Mouse (Mus musculus): Measurements from ENCODE around the gene Crtc3. TPM values are rescaled to one million over a fixed set of nuclear protein-coding genes. Genes with fewer than 3 reads are reported as not detected.

The Crtc3 gene
- polyA plus RNA-seq (2014; fragmentation: Nextera tagmentation; extraction: Ambion mirVana): 13.4 and 14.2 TPM in 2 replicates

GRCm38 (mm10) chr7:80688556-80689220 lies at the start of gene Crtc3:
Gene Crtc3 (minus strand): TSS chr7:80688877.
- H3K36me3 ChIP-seq (ENCODE audit: control insufficient read depth, insufficient read depth, low read length): no peaks in the 10 kb centered on the region
- H3K9ac ChIP-seq (ENCODE audit: low read depth, low read length): peak within 1 kb of the TSS; percentile 83
- WGBS (ENCODE audit: insufficient replicate concordance): 1% methylated on average over 69 of the region's 83 CpGs
- H3K4me2 ChIP-seq: peak within 1 kb of the TSS; percentile 86
- ATAC-seq (replicated peaks; ENCODE audit: insufficient number of reproducible peaks, low FRiP score, low TSS enrichment): peak; percentile 87
- no peaks in the 10 kb centered on the region for H3K27me3 ChIP-seq (ENCODE audit: control insufficient read depth, insufficient read depth, low read length)
- no peaks in the 10 kb centered on the region for H3K9me3 ChIP-seq (replicated peaks; ENCODE audit: control insufficient read depth, low read length)
- H3K4me1 ChIP-seq (ENCODE audit: control insufficient read depth, insufficient read depth, low read length): peaks cover 12% of the 10 kb centered on the region
- H3K27ac ChIP-seq (ENCODE audit: low read depth, low read length): peak within 1 kb of the TSS; percentile 86
- peak within 1 kb of the TSS; percentile 59 for H3K4me3 ChIP-seq (ENCODE audit: low read depth, low read length)

GRCm38 (mm10) chr7:80736199-80736598 lies 47.5 kb upstream of the Crtc3 start:
- no peak for ATAC-seq (replicated peaks; ENCODE audit: insufficient number of reproducible peaks, low FRiP score, low TSS enrichment)
- Histone ChIP-seq H3K27me3 (ENCODE audit: control insufficient read depth, insufficient read depth, low read length) (no peaks in the 10 kb centered on the region), H3K27ac (ENCODE audit: low read depth, low read length) (no peak overlapping the region), H3K9ac (ENCODE audit: low read depth, low read length) (no peak overlapping the region), H3K4me3 (ENCODE audit: low read depth, low read length) (no peak overlapping the region), H3K36me3 (ENCODE audit: control insufficient read depth, insufficient read depth, low read length) (peaks cover 35% of the 10 kb centered on the region), H3K4me1 (ENCODE audit: control insufficient read depth, insufficient read depth, low read length) (0 out of 2 replicates have a peak, but pooled peaks cover 4% of the 10 kb centered on the region), H3K4me2 (no peak overlapping the region), H3K9me3 (replicated peaks; ENCODE audit: control insufficient read depth, low read length) (no peaks in the 10 kb centered on the region)
- 87% methylated on average over 10 of the region's 10 CpGs for WGBS (ENCODE audit: insufficient replicate concordance)

- WGBS (ENCODE audit: insufficient replicate concordance): 86% methylated on average over 11 of the region's 11 CpGs
- Histone ChIP-seq H3K4me1 (ENCODE audit: control insufficient read depth, insufficient read depth, low read length) (peaks cover 11% of the 10 kb centered on the region), H3K4me2 (no peak overlapping the region), H3K9me3 (replicated peaks; ENCODE audit: control insufficient read depth, low read length) (no peaks in the 10 kb centered on the region), H3K27me3 (ENCODE audit: control insufficient read depth, insufficient read depth, low read length) (no peaks in the 10 kb centered on the region), H3K27ac (ENCODE audit: low read depth, low read length) (no peak overlapping the region), H3K36me3 (ENCODE audit: control insufficient read depth, insufficient read depth, low read length) (peaks cover 32% of the 10 kb centered on the region), H3K9ac (ENCODE audit: low read depth, low read length) (no peak overlapping the region), H3K4me3 (ENCODE audit: low read depth, low read length) (no peak overlapping the region)
- no peak for ATAC-seq (replicated peaks; ENCODE audit: insufficient number of reproducible peaks, low FRiP score, low TSS enrichment)
These were observed 44.3 kb upstream of the Crtc3 start for GRCm38 (mm10) chr7:80732986-80733385.

- WGBS (ENCODE audit: insufficient replicate concordance): 27% methylated on average over 8 of the region's 8 CpGs
- Histone ChIP-seq H3K4me2 (no peak overlapping the region), H3K27me3 (ENCODE audit: control insufficient read depth, insufficient read depth, low read length) (no peaks in the 10 kb centered on the region), H3K4me3 (ENCODE audit: low read depth, low read length) (no peak overlapping the region), H3K9me3 (replicated peaks; ENCODE audit: control insufficient read depth, low read length) (no peaks in the 10 kb centered on the region), H3K36me3 (ENCODE audit: control insufficient read depth, insufficient read depth, low read length) (peaks cover 29% of the 10 kb centered on the region), H3K4me1 (ENCODE audit: control insufficient read depth, insufficient read depth, low read length) (peaks cover 11% of the 10 kb centered on the region), H3K9ac (ENCODE audit: low read depth, low read length) (no peak overlapping the region), H3K27ac (ENCODE audit: low read depth, low read length) (peak overlapping the region; percentile 24; the same call in 1 of the 2 replicates)
- ATAC-seq (replicated peaks; ENCODE audit: insufficient number of reproducible peaks, low FRiP score, low TSS enrichment): no peak
These were observed 41.0 kb upstream of the Crtc3 start for GRCm38 (mm10) chr7:80729662-80730061.

GRCm38 (mm10) chr7:80721041-80721440 lies 32.4 kb upstream of the Crtc3 start:
- H3K4me2 ChIP-seq: no peak overlapping the region
- H3K36me3 ChIP-seq (ENCODE audit: control insufficient read depth, insufficient read depth, low read length): peaks cover 36% of the 10 kb centered on the region
- no peak for ATAC-seq (replicated peaks; ENCODE audit: insufficient number of reproducible peaks, low FRiP score, low TSS enrichment)
- no peaks in the 10 kb centered on the region for H3K9me3 ChIP-seq (replicated peaks; ENCODE audit: control insufficient read depth, low read length)
- H3K9ac ChIP-seq (ENCODE audit: low read depth, low read length): no peak overlapping the region
- no peak overlapping the region for H3K27ac ChIP-seq (ENCODE audit: low read depth, low read length)
- H3K27me3 ChIP-seq (ENCODE audit: control insufficient read depth, insufficient read depth, low read length): no peaks in the 10 kb centered on the region
- 52% methylated on average over 9 of the region's 9 CpGs for WGBS (ENCODE audit: insufficient replicate concordance)
- no peaks in the 10 kb centered on the region for H3K4me1 ChIP-seq (ENCODE audit: control insufficient read depth, insufficient read depth, low read length)
- no peak overlapping the region for H3K4me3 ChIP-seq (ENCODE audit: low read depth, low read length)

GRCm38 (mm10) chr7:80719582-80719981 lies 30.9 kb upstream of the Crtc3 start:
- Histone ChIP-seq H3K4me3 (ENCODE audit: low read depth, low read length) (no peak overlapping the region), H3K9ac (ENCODE audit: low read depth, low read length) (no peak overlapping the region), H3K4me2 (no peak overlapping the region), H3K27me3 (ENCODE audit: control insufficient read depth, insufficient read depth, low read length) (no peaks in the 10 kb centered on the region), H3K27ac (ENCODE audit: low read depth, low read length) (no peak overlapping the region), H3K9me3 (replicated peaks; ENCODE audit: control insufficient read depth, low read length) (no peaks in the 10 kb centered on the region), H3K36me3 (ENCODE audit: control insufficient read depth, insufficient read depth, low read length) (peaks cover 41% of the 10 kb centered on the region), H3K4me1 (ENCODE audit: control insufficient read depth, insufficient read depth, low read length) (no peaks in the 10 kb centered on the region)
- no peak for ATAC-seq (replicated peaks; ENCODE audit: insufficient number of reproducible peaks, low FRiP score, low TSS enrichment)
- 87% methylated on average over 7 of the region's 7 CpGs for WGBS (ENCODE audit: insufficient replicate concordance)

- H3K27me3 ChIP-seq (ENCODE audit: control insufficient read depth, insufficient read depth, low read length): no peaks in the 10 kb centered on the region
- 79% methylated on average over 2 of the region's 2 CpGs for WGBS (ENCODE audit: insufficient replicate concordance)
- no peak overlapping the region for H3K4me2 ChIP-seq
- no peak overlapping the region for H3K27ac ChIP-seq (ENCODE audit: low read depth, low read length)
- H3K4me1 ChIP-seq (ENCODE audit: control insufficient read depth, insufficient read depth, low read length): no peaks in the 10 kb centered on the region
- H3K9me3 ChIP-seq (replicated peaks; ENCODE audit: control insufficient read depth, low read length): no peaks in the 10 kb centered on the region
- H3K9ac ChIP-seq (ENCODE audit: low read depth, low read length): no peak overlapping the region
- H3K36me3 ChIP-seq (ENCODE audit: control insufficient read depth, insufficient read depth, low read length): peaks cover 37% of the 10 kb centered on the region
- H3K4me3 ChIP-seq (ENCODE audit: low read depth, low read length): no peak overlapping the region
- no peak for ATAC-seq (replicated peaks; ENCODE audit: insufficient number of reproducible peaks, low FRiP score, low TSS enrichment)
These were observed 30.4 kb upstream of the Crtc3 start for GRCm38 (mm10) chr7:80719038-80719437.

- Histone ChIP-seq H3K4me3 (ENCODE audit: low read depth, low read length) (no peak overlapping the region), H3K27me3 (ENCODE audit: control insufficient read depth, insufficient read depth, low read length) (no peaks in the 10 kb centered on the region), H3K9me3 (replicated peaks; ENCODE audit: control insufficient read depth, low read length) (no peaks in the 10 kb centered on the region), H3K27ac (ENCODE audit: low read depth, low read length) (no peak overlapping the region), H3K9ac (ENCODE audit: low read depth, low read length) (no peak overlapping the region), H3K4me1 (ENCODE audit: control insufficient read depth, insufficient read depth, low read length) (no peaks in the 10 kb centered on the region), H3K36me3 (ENCODE audit: control insufficient read depth, insufficient read depth, low read length) (peaks cover 32% of the 10 kb centered on the region), H3K4me2 (no peak overlapping the region)
- 90% methylated on average over 8 of the region's 8 CpGs for WGBS (ENCODE audit: insufficient replicate concordance)
- no peak for ATAC-seq (replicated peaks; ENCODE audit: insufficient number of reproducible peaks, low FRiP score, low TSS enrichment)
These were observed 29.8 kb upstream of the Crtc3 start for GRCm38 (mm10) chr7:80718471-80718870.

GRCm38 (mm10) chr7:80716758-80717157 lies 28.1 kb upstream of the Crtc3 start:
- Histone ChIP-seq H3K27ac (ENCODE audit: low read depth, low read length) (no peak overlapping the region), H3K4me3 (ENCODE audit: low read depth, low read length) (no peak overlapping the region), H3K9ac (ENCODE audit: low read depth, low read length) (no peak overlapping the region), H3K36me3 (ENCODE audit: control insufficient read depth, insufficient read depth, low read length) (peaks cover 20% of the 10 kb centered on the region), H3K4me1 (ENCODE audit: control insufficient read depth, insufficient read depth, low read length) (no peaks in the 10 kb centered on the region), H3K4me2 (no peak overlapping the region), H3K27me3 (ENCODE audit: control insufficient read depth, insufficient read depth, low read length) (no peaks in the 10 kb centered on the region), H3K9me3 (replicated peaks; ENCODE audit: control insufficient read depth, low read length) (no peaks in the 10 kb centered on the region)
- 61% methylated on average over 9 of the region's 9 CpGs for WGBS (ENCODE audit: insufficient replicate concordance)
- no peak for ATAC-seq (replicated peaks; ENCODE audit: insufficient number of reproducible peaks, low FRiP score, low TSS enrichment)
